Mouse (Mus musculus) adrenal gland (tissue): Measurements from ENCODE around the gene Mbd3.

Source experiments
- intact Hi-C: fragments of 180-260 bp; cut with DNase I; formaldehyde crosslinking; loops from one replicate; pipeline ENCODE4 v1.15.1; 2025

The Mbd3 gene

DNA sequence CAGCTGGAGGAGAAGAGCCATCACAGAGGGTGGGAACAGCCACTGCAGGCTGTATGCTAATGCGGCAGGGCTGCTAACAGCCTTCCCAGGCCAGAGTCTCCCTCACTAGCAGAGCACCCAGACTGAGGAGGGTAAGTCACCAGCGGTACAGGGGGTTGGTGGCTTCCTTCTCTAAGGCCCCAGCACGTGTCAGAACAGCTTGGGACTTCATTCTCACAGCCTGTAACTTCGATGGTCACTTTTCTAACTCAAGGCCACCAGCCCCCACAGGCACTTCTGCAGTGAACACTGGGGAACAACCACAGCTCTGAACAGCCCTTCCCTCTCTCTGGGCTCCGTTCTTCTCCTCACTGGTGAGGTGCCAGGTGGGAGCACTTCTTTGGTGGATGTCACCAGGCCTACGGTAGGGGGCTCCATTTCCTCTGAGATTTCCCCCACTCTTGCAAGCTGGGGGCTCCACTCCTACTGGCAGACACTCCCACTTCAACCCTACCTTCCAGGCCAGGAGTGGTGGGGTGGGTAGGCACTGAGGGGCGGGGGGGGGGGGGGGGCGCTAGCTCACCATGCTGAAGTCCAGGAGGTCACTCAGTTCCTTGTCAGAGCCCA is 31.1 kb upstream of the Mbd3 start:
- intact Hi-C loops = loop anchor here (5.0 kb wide), 2 partner anchors 33 to 53 kb away; partner anchors contain the start of gene Mbd3

DNA sequence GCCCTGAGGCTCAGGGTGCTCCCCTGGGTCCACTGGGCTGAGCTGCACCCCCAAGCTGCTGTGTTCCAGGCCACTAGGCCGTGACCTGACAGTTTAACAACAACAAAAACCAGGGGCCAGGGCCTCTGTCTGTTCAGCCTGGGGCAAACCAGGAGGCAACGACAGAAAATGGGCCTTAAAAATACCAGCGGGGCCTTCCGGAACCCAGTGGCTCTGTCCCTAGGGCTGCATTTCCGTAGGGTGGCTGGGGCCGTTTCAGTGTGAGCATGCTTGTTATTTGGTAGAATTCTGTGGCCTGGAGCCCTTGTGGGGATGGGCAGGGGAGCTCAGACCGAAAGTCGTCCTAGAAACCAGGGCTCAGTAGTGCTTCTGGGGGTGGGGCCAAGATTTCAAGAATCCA is 30.4 kb upstream of the Mbd3 start:
- intact Hi-C loops = loop anchor here (5.0 kb wide), 2 partner anchors 32 to 52 kb away; partner anchors contain the start of gene Mbd3

DNA sequence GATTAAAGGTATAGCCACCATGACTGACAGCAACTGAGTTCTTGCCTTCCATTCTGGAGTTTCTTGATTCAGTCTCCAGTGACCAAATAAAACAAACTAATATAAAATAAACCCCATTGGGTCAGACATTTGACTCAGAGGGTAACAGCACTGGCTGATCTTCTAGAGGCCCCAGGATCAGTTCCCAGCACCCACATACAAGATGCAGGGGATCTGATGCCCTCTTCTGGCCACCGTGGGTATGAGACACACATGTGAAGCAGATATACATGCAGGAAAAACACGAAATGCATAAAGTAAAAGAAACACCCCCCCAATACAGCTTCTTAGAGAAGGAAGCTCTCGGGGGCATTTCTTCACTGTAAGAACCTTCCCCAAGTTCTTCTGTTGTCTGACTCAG is 25.7 kb upstream of the Mbd3 start:
- intact Hi-C loops = no loop called here

DNA sequence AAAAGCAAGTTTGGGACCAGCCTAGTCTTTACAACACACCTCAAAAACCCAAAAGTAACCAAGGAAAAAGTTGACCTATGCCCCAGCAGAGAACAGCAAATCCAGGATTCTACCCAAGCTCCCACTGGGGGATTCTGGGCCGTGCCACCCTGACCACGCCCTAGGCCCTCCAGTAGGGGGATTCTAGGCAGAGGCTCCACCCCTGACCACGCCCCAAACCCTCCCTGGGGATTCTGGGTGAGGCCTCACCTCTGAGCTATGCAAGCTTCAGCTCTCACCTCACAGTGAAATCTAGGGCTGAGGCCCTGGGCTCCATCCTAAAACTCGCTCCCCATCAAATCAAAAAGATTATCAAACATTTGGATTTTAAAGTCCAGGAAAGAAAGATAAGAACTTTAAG is 24.2 kb upstream of the Mbd3 start:
- intact Hi-C loops = no loop called here

DNA sequence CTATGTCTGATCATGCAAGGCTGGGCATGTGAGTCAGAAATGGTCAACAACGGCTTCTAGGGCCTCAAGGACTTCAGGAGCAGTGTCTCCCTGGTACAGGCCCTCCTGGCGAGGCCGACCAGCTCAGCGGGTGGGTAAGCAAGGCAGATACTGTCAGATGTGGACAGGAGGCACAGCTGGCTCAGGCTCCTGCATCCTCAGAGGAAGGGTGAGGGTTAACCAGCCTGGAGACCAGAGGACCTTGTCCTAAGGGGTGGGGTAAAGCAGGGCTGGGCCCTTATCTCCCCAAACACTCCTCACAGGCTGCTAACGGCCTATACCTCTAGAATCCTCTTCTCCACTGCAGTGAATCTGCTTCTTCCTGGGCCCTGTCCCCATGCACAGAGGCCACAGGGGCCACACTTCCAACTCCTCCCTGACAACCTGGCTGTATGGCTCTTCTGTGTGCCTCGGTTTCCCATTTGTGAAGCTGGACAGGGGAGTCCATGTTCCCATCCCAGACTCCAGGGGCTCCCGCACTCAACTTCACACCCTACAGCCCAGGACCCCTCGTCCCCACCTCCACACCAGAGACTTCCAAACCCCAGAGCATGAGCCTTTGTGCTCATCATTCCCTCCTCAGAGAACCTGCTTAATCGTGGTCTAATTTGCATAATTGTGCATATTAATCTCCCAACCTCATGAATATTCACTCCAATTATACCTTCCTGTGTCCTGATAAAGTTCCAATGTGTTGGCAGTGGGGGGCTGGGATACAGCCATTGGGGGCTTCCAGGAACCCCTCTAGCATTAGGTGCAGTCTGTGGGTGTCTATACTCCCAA is 22.5 kb upstream of the Mbd3 start:
- intact Hi-C loops = no loop called here

DNA sequence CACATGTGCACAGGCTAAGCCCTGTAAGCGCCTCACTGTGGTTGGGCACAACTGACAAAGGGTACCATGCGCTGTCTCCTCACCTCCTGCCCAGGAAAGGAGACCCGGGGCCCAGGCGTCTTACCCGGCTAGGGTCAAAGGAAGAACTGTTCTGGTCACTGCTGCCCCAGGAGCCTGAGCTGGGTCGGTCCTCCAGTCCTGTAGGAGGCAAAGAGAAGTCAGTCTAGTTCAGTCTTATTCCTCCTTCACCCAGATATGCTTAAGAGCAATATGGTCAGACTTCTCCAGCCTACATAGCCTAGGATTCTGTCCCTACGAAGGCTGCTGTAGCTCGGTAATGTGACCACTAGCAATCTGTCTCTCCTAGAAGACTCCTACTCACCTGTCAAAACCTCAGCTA is 21.9 kb upstream of the Mbd3 start:
- intact Hi-C loops = no loop called here

DNA sequence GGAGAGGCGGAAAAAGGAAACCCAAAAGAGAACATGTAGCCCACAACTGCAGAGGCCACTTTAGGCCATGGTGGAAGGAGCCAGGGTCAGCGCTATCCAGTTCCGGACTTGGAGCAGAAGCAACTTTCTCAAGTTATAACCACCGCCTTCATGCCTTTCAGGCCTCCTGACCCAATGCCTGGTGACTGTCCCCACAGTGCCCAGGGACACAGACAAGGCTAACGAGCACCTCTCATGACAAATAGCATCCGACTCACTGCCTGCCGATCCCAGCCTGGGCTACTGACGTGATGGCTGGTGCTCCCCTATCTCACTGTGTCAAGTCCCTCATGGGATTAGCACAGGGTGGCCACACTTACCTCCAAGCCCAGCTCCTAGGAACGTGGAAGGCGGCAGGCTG is 21.4 kb upstream of the Mbd3 start:
- intact Hi-C loops = no loop called here

DNA sequence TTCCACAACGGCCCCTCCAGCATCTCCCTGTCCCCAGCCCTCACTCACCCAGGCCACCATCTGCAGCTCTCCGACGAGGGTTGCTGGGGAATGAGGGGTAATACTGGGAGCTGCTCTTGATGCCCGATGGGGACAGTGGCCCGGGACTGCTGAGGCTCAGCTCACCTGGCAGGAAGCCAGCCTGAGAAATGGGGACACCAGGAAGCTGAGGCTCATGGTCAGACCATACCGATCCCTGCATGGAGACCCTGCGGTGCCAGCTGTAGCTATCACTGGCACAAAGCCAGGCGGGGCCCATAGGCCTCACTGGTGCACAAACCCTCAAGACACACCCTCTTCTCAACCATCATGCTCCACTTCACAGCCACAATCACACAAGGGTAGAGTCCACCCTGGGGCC is 20.1 kb upstream of the Mbd3 start:
- intact Hi-C loops = no loop called here

DNA sequence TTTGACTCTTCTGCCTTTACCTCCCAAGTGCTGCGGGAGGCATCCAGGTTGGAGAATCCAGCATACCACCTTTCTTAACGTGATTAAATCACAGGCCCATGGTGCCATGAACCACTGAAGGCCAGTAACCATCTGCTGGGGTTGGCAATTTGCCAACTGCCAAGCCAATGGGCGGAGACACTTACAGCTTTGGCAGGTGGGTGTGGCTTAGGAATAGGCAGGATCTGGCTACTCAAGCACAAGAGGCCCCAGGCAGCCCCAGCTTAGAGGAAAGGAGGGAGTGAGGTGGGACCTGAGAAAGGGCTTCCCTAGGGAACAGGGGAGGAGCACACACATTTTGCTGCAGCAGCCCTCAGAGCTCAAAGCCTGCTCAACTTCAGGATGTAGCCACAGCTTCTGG is 19.0 kb upstream of the Mbd3 start:
- intact Hi-C loops = no loop called here

DNA sequence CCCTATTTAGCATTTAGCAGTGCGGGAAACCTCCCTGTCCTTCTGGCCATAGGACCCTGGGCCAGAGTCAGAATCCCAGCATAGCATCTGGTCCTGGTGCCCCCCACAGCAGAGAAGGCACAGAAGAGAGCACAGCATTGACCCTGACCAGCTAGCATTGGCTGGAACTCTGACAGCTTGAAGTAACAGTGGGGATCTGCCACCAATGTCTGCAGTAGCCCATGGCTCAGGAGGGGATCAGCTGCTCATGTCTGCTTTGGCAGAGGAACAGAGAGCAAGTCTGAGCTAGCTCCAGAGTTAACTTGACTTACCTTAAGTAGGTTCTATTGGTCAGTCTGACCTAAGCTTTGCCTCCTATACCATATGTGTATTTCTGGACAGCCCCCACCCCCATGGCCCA is 18.5 kb upstream of the Mbd3 start:
- intact Hi-C loops = no loop called here

DNA sequence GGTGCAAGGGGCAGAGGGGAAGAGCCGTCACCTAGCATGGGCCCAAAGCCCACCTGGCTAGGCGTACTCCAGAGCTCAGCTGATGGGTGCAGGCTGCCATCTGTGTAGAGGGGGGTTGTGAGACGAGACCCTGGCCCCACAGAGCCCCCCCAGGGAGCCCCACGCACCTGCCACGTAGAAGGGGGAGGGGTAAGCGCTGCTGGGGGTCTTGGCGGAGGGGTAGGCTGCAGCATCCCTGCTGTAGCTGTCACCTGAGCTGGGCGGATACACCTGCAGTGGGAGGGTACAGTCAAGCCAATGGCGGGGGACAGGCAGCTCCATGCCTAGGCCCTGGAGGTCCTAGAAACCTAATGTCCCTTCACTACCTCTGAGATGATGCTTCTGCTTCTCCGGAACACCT is 18.0 kb upstream of the Mbd3 start:
- intact Hi-C loops = no loop called here

DNA sequence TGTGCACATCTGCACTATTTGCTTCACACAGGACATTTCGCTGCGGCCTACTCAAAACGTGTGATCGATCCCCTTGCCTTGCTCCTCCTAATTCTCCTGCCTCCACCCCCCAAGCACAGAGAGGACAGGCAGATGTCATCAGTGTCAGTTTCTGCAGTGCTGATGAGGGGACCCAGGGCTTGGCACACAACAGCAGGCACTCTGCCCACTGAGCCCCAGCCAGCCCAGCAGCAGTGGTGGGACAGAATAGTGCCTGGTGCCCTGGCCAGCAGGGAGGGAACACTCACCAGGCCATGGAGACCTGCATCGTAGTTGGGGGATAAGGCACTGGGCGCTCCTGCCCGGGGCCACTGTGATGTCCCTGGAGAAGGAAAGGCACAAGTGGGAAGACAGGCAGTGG is 16.2 kb upstream of the Mbd3 start:
- intact Hi-C loops = no loop called here

DNA sequence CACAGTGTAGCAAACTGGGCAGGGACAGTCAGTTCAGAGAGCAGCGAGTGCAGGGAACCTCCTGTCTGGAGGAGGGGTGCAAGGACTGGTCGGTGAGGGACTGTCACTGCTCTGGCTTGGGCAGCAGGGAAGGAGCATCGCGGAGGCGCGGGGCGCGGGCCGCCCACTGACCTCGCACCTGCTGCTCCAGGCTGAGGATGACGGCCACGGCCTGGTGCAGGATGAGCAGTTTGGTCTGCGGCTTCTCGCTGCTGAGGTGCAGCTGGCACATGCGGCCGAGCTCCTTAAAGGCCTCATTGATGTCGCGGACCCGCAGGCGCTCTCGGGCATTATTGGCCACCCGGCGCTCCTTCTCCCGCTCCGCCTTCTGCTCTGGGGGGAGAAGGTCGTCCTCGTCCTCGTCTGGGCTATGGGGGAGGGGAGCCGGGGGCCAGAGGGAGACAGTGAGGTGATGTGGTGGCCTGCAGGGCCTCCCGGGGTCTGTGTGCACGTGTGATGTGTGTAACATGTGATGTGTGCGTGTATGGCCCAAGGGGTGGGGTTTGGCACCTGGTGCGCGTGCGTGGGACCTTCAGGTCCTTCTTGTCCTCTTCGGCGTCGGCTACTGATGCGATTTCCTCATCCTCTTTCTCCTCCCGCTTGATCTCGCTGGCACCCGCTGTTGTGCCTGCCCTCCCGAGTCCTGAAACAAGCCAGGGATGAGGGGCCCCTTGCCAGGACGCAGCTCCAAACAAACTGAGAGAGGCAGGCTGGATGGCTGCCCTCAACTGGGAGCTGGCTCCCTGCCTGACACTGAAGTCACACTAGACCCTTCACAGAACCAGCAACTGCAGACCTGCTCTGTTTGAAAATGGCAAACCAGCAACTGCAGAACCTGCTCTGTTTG is 13.5 kb upstream of the Mbd3 start:
- intact Hi-C loops = no loop called here

DNA sequence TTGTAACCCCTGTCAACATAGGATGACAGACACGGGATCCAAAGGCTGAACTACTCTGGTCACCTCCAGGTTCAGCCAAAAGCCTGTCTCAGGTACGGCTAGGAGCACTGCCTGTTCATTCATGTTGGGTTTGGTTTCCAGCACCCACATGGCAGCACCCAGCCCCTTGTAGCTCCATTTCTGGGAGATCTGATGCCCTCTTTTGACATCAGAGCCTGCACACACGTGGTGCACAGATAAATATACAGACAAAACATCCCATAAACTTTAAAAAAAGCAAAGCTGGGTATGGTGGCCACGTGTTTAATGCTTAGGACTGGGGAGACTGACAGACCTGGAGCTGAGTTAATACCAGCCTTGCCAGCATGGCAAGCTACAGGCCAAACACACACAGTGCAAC is 8.6 kb upstream of the Mbd3 start:
- intact Hi-C loops = no loop called here

DNA sequence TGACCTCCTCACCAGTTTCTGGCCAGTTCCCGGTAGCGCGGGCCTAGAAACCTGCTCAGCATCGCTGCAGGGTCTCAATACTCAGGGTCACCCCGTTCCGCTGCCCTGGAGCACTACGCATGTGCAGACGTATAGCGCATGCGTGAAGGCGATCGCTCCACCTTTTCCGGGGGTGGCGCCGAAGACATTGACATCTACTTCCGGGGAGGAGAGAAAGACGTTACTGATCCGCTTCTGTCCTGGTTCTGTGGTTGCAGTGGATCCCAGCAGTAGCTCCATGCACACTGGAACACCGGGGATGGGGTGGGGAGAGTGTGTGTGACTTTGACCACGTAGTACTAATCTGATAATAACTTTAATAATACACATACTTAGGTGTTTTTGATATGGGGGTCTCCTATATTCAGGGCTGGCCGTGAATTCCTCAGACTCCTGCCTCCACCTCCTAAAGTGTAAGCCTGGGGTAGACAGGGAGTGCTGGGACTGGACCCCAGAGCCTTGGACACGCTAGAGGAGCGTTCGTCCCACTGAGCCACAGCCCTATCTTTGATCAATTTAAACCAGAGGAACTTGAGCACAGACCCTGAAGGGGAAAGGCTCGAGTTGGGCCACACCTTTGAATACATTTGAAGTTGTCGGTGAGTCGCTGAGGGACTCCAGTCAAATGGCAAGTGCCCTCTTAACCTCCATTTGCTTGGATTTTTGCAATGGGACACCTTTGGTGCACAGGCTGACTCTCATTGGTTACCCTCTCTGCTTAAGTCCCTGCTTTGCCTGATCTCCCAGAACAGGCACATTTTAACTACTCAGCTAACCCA is 7.5 kb upstream of the Mbd3 start, which contains the start of gene Uqcr11:
Uqcr11 (minus strand) TSS at position 147 of the 818 bp plus-strand sequence.
- intact Hi-C loops = no loop called here

DNA sequence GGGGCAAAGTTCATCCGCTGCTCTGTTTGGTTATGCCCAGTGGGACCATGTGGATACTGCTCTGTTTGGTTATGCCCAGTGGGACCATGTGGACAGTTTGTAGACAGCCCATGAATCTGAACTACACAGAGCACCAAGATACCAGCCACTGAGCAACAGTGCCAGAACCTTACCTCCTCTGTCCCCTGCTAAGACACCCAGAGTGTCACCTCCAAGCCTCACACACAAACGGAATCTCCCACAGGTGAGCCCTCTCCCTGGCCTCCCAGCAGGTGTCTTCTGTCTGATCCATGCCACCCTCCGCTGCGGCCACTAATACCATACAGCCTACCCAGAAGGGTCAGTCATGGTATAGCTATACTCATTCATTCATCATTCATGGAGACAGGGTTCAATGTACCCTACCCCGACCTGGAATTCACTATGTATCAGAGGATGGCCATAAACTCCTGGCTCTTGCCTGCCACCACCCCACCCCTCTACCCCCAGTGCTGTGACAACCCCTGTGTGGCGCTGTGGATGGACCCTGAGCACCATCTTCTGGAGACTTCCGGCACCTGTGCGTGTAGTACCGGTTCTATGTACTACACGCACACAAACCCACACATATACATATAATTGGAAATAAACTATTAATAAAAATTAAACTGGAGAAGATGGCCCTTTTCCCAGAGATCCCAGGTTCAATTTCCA is 6.3 kb upstream of the Mbd3 start:
- intact Hi-C loops = no loop called here

DNA sequence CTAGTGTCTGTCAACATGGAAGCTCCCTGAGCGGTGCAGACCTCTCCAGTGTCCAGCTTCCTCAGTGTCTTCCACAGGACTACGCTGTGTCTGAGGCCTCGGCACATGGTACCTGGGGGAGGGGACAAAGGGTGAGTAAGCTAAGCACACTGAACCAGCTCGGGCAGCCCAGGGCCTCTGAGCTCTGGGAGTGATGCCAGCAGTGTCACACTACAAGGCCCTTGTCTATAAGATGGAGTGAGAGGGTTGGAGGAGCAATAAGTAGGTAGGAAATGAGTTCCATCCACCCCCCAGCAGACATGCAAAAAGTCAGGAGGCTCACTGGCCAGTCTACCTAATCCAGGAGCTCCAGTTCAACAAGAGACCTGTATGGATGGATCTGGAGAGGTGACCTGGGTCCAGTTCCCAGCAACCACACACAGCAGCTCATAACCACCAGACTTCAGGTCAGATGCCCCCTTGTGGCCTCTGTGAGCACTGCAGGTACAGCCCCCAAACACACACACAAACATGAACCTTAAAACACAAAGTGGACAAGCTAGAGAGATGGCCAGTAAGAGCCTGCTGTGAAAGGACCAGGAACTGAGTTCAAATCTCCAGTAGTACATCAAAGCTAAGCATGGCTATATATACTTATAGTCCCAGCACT is 3.8 kb upstream of the Mbd3 start:
- intact Hi-C loops = no loop called here

DNA sequence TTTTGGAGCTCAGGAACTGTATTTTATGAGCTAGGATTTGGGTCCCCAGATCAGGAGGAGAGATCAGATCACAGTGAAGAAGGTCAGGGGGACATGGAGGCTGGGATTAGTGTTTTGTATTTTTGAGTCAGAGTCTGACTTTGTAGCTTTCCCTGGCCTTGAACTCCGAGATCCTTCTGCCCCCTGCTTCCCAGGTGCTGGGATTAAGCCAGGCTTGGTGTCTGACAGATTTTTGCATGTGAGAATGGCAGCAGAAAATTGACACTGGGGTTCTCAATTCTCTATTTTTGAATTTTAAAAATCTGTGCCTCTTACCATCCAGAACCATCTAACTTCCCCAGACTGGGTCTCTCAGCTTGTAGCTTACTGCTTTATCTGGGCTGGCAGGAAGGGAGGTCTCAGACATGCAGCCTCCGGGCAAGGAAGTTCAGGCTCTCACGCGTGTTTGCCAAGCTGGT is 1.4 kb upstream of the Mbd3 start:
- intact Hi-C loops = no loop called here

DNA sequence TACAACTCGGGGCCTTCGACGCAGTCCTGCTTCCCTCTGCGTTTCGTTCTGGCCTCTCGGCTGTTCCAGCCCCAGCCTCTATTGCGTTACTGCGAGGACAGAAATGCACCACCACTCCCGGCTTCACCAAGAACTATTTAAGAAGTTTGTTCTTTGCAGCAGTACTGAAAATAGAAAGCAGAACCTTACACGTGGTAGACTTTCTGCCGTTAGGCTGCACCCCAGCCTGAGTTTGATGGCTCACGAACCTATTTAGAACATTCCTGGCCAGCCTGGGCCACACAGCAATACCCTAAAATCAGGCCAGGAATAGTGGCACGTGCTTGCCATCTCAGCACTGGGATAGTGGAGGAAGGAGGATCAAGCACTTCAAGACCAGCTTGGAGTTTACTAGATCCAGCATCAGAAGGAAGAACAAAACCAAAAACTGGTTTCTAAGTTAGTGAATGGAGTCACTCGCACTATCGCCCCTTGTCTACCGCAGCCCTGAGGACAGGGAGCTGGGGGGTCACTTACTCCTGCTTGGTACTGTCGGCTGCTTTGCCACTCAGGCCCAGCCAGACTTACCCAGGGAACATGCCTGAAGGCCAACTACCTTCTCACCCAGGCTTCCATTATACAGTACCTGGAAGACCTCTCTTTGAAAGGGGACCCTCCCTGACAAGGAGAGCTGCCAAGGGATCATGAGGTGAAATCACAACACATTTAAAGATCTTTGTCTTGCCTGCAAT is 788 bp upstream of the Mbd3 start:
- intact Hi-C loops = loop anchor here (5.0 kb wide), 1 partner anchor 32 kb away; the partner anchor contains the start of gene Tcf3
